Mouse (Mus musculus) mouse trophoblast stem cell (cell line): ENCODE results near the gene Pou2f1.

ENCODE experiments used
- in situ Hi-C, 2 experiments: fragments of 300-500 bp; cut with MseI, MboI; formaldehyde crosslinking; loops; 2 replicates in 1 of 2; 3 replicates in 1 of 2; pipeline ENCODE4 v1.15.1; 2025

Pou2f1 gene

DNA sequence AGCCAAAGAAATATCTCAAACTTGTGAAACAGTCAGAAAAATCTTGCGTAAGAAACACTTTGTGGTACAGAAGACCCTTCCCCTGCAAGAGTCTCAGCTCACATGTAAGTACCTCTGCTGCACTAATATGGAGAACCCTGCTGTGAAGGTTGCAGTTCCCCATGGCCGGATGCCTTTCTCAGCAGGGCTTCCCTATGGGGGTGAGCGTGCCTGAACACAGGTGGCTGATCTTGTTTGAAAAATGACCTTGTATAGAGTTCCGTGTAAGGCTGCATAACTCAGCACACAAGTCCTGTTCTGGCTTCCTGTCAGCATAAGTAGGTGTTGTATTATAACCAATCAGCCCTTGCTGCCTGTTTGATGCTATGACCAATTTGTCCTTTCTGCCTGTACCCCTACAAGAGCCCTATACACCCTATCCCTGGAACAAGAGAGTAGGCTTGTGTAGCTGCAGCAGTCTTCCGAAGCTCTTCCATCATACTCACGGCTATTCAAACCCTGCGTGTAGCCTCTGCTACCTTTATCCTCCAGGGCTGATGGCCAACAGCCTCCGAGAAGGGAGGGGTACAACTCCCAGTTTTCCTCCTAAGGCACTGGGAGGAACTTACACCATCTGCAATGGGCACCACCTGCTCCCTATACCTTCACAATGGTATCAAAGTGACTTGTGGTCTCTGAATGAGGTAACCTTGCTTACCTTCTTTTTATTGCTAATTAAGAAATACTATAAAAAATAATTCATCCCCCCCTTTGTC, 120.2 kb downstream of the Pou2f1 start:
- in situ Hi-C loops = no loop called here

DNA sequence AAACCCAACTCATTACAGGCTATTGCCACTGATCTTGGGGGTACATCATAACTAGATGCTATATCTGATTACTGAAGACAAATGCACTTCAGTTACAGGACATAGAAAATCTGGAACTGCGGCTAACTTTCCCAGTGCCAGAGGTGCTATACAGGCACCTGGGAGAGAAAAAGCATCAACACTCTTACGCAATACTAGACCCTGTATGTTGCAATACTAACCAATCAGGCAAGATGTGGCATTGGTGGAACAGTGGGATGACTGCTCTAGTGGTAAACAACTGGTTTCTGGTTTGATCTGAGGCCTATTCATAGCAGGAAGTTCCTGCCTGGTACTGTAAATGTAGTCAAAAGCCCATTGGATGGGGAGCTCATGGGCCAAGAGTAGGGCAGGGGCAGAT, 123.7 kb downstream of the Pou2f1 start:
- in situ Hi-C loops = no loop called here

DNA sequence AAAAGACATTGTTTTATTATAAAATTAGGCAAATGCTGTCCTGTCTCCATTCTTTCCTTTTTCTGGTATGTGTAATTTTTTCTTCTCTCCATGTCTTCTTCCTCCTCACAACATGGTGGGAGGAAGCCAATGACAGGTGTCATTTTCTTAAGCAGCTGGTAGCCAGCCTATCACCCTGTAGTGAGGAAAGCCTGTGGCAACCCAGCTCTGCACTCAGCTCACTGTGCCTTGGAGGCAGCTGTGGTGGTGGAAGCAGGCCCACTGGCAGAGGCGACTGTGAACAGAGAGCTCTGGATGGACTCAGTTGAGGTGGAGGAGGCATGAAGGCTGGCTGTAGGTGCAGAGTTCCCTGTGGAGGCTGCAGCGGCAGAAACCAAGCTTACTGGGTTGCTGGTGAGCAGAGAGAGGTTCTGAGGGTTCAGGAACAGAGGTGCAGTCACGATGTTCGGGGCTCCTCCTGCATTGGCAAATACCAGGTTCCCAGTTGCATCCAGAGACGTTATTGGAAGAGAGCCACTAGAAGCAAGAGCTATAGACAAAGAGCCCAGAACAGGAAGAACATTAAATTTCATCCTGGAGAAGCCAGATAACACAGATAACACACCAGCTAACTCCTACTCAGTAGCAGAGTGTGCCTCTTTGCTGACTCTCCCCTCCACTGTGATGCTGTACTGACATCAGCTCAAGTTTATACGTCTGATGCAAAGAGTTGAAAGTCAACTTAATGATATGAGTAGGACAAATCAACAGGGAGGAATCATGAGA, 126.8 kb downstream of the Pou2f1 start:
- in situ Hi-C loops = no loop called here

- in situ Hi-C loops = no loop called here
These were observed 127.8 kb downstream of the Pou2f1 start for GRCm38 (mm10) chr1:165874645-165875044.

GRCm38 (mm10) chr1:165868659-165869058, 133.8 kb downstream of the Pou2f1 start:
- in situ Hi-C loops = no loop called here

- in situ Hi-C loops = no loop called here
These were observed 135.7 kb downstream of the Pou2f1 start for GRCm38 (mm10) chr1:165866630-165867280.

- in situ Hi-C loops = no loop called here
These were observed 137.3 kb downstream of the Pou2f1 start for GRCm38 (mm10) chr1:165864864-165865795.

DNA sequence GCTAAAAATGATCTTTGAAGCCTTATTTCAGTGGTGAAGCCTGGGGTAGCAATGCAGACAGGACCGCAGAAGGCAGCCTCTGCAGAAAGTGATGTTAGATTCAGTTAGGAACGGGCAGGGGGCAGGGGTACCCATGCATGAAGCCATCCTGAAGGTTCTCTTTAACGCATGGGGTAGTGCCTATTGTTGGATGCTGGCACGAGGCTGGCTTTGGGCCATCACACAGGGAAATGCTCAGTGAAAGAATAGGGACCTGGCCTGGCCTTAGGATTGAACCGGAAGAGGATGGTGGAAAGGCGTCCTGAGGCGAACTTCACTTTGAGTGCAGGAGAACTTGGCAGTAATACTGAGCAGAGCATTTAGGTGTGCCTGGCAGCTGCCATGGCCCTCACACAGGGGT, 140.4 kb downstream of the Pou2f1 start:
- in situ Hi-C loops = no loop called here

- in situ Hi-C loops = no loop called here
These were observed 141.3 kb downstream of the Pou2f1 start for GRCm38 (mm10) chr1:165861235-165861609.

DNA sequence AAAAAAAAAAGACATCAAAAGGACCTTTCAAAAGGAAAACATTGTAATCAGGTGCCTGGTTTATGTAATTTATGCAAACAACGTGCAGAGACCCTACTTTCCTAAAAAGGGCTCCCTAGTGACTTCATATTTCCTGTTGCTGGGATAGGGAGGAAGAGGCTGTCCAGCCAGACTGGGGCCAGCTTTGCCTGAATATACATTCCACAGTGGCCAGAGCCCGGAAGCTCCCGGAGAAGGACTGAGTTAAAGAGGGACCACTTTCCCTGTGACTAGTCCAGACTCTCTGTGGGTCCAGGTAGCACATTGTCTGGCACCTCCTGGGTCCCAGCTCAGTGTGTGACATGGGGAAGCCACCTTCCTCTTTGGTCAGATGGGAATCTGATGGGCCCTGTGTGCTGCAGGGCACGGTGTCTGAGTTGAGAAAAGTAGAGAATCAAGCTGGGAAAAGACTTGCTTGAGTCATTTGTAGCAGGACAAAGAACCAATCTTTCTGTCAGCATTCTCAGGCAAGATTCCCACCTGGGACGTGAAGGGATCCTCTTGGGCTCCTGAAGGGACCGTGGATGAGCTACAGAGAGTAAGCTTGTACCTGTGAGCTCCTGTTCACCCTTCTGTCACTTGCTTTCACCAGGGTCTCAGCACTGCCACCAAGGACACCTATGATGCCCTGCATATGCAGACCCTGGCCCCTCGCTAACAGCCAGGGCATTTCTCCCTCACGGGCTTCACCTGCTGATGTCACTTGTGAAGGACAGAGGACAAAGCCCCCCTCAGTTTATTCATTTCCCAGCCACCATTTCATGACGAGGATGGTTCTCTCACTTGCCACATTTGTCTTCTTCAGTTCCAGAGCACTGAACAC, 141.9 kb downstream of the Pou2f1 start:
- in situ Hi-C loops = no loop called here

DNA sequence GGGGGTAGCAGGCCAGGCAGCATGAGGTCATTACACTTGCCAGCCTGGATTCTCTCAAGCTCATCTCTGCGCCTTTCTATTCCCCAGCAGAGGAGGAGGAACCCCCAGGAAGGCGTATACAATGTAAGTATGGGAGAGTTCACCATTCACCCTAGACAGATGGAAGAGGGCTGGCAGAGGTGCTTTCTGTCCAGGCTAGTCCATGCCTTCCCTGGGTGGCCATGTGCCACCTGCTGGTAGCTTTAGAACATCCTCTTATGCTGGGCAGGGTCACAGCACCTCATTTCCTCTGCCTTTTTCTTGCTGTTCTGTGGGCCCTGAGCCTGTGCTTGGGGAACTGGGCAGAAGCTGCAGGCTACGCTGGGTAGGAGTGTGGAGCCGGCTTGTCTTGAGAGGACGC, 144.1 kb downstream of the Pou2f1 start:
- in situ Hi-C loops = loop anchor here (10.0 kb wide), 2 partner anchors 74 to 296 kb away; partner anchors contain the start of gene Cd247 (in 1 of the 2)

GRCm38 (mm10) chr1:165857279-165857678, 145.2 kb downstream of the Pou2f1 start:
- in situ Hi-C loops = loop anchor here (10.0 kb wide), 2 partner anchors 72 to 298 kb away; partner anchors contain the start of gene Cd247 (in 1 of the 2)

GRCm38 (mm10) chr1:165855759-165856545, 146.5 kb downstream of the Pou2f1 start:
- in situ Hi-C loops = loop anchor here (10.0 kb wide), 2 partner anchors 71 to 299 kb away; partner anchors contain the start of gene Cd247 (in 1 of the 2)

DNA sequence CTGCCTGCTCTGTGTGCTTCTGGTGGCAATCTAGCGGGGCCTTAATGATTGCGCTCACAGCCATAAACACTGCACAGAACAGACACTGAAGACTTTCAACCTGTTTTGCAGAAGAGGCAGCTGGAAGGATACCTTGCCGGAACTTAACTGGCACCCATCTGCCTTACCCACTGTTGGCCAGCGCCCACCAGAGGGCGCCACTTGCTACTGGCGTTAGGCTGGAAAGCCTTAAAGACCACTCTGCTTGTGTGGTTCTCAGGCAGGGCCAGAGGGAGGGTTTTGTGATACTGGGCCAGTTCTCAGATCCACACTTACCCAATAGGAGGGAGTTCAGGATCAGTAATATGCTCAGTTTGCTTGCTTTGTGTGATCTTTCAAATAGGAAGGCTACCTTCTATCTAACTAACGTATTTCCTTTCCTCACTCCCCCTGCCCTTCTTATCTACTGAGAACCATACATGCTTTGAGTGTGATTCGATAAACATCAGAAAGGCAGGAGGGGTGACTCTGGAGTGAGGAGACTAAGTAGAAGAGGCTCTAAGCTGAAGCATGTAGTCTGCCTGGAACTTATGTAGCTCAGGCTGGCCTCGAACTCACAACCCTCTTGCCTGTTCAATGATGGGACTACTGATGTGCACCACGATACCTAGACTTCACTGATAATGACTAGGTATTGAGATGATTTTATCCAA, 148.6 kb downstream of the Pou2f1 start:
- in situ Hi-C loops = loop anchor here (10.0 kb wide), 2 partner anchors 69 to 301 kb away; partner anchors contain the start of gene Cd247 (in 1 of the 2)

GRCm38 (mm10) chr1:165853131-165853721, 149.3 kb downstream of the Pou2f1 start:
- in situ Hi-C loops = loop anchor here (10.0 kb wide), 2 partner anchors 68 to 302 kb away; partner anchors contain the start of gene Cd247 (in 1 of the 2)

DNA sequence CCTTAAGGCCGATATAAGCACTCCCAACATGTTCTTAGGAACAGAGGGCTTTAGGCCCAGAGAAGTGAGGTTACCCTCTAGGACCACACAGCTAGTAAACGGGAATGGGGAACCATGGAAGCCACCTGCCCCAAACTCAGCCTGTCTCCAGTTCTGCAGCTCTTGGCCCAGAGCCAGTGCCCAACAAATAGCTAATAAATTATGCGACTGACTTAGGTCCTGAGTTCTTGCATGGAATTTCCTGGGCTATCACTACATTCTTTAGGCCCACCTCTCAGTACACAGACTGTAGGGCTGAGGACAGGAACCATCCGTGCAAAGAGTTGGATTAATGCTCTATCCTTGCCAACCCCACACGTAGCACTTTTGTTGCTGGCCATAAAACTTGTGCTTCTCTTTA, 150.3 kb downstream of the Pou2f1 start:
- in situ Hi-C loops = loop anchor here (10.0 kb wide), 2 partner anchors 67 to 303 kb away; partner anchors contain the start of gene Cd247 (in 1 of the 2)

DNA sequence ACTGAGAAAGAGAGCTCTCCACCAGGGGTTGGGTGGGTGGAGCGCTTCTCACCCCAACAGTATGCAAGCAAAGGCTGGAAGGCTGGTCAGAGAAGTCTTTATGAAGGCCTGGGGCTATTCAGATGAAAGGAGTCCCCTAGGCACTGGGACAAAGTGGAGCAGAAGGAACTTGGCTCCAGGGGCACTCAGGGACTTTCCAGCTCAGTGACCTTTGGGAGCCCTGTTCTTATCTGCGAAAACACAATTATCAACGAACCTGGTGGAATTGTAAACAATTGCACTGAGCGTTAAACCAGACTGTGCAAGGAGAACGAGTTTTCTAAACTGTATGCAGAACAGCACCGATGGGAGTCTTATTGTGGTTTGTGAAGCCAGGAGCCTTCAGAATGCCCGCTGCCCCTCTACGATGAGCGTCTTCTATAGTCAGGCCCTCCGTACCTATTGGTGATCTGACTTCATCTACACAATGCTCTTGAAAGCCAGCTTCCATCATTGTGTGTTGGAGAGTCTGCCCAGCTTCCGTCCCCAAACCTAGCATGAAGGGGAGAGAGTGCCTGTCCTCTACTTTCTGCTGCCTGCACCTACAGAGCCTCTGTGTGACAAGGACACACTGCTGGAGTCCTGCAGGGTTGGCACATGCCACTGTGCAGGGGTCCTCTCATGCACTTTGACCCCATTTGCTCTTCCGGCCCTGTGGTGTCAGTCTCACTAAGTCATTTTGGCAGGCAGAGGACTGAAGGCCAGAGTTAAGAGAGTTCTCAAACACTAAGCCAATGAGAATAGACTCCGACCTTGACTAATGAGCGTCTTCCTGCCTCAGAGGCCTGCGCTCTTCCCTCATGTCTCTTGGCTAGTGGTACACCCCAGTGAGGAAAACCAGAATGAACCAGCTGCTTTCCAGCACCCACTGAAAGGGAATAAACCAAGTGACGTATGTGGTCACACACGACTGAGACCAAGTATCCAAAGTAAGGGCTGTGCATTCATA, 152.7 kb downstream of the Pou2f1 start:
- in situ Hi-C loops = loop anchor here (10.0 kb wide), 2 partner anchors 65 to 305 kb away; partner anchors contain the start of gene Cd247 (in 1 of the 2)
